In the genomic region with DNA sequence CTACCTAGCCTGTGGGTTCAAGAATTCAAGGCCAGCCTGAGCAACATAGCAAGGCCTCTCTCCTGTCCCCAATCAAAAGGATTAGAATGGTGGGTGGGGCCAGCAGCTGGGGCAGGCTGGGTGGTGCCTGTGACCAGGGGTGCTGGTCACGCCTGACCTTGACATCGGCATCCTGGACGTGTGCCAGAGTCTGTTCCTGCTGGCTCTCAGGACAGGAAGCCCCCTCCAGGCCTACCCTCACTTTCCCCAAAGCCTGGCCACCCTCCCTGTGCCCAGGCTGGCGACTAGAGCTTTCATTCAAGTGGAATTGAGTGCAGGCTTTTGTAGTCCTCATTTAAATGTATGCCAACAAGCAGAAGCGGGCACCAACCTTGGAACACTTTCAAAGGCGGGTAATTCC, we compare ENCODE assay signal across 11 mouse cellular contexts.
A peak's percentile ranks its signal among the peaks of the same experiment; 100 is the strongest.
DNase-seq lines count a peak whose midpoint lies in the region; ATAC-seq and TF ChIP-seq lines count a peak whose summit lies in the region.
"Had no signal": no experiment of that assay in that cellular context is flagged by ENCODE, and none has a peak within 500 bp of the region (broad histone marks: within the 10 kb centered on the region; RNA-seq: fewer than 3 reads in every experiment).

No protein-coding gene starts in this region.

- H3K9me3 ChIP-seq in forebrain, embryonic 15.5 days = no peaks in the 10 kb centered on the region
- no peaks in the 10 kb centered on the region for H3K9me3 ChIP-seq in forebrain, embryonic 10.5 days
- H3K9me3 ChIP-seq in lung, embryonic 14.5 days (ENCODE audit: low read depth, low read length) = no peaks in the 10 kb centered on the region
- H3K9me3 ChIP-seq: heart, embryonic 13.5 days; liver, embryonic 15.5 days had no signal

- WGBS in forebrain, embryonic 15.5 days = 21% methylated on average over 6 of the region's 6 CpGs
- 65% methylated on average over 6 of the region's 6 CpGs for WGBS in forebrain, embryonic 10.5 days
- WGBS in lung, embryonic 14.5 days = 41% methylated on average over 6 of the region's 6 CpGs

- no peak overlapping the region for H3K4me2 ChIP-seq in forebrain, embryonic 15.5 days (replicated peaks)
- no peak overlapping the region for H3K4me2 ChIP-seq in lung, embryonic 14.5 days
- H3K4me2 ChIP-seq: heart, embryonic 13.5 days; liver, embryonic 15.5 days had no signal

- ATAC-seq in forebrain, embryonic 15.5 days (replicated peaks) = 0 out of 2 replicates have a peak, but pooled peaks have one; percentile 37
- ATAC-seq in lung, embryonic 14.5 days (ENCODE audit: insufficient read depth) = no peak

- peaks cover 25% of the 10 kb centered on the region for H3K4me1 ChIP-seq in forebrain, embryonic 15.5 days
- peaks cover 38% of the 10 kb centered on the region for H3K4me1 ChIP-seq in forebrain, embryonic 10.5 days
- H3K4me1 ChIP-seq in lung, embryonic 14.5 days (ENCODE audit: insufficient read depth) = peaks cover 10% of the 10 kb centered on the region

- H3K9ac ChIP-seq in forebrain, embryonic 15.5 days (replicated peaks) = no peak overlapping the region
- no peak overlapping the region for H3K9ac ChIP-seq in lung, embryonic 14.5 days
- H3K9ac ChIP-seq: heart, embryonic 13.5 days; liver, embryonic 15.5 days had no signal

- TF ChIP-seq CTCF in lung, embryonic 14.5 days (IDR thresholded peaks at IDR 0.05; ENCODE audit: low read depth) = no peak

- no peak overlapping the region for H3K4me3 ChIP-seq in forebrain, embryonic 15.5 days
- no peak overlapping the region for H3K4me3 ChIP-seq in forebrain, embryonic 10.5 days
- no peak overlapping the region for H3K4me3 ChIP-seq in lung, embryonic 14.5 days (ENCODE audit: low read depth, low read length)
- H3K4me3 ChIP-seq: heart, embryonic 13.5 days; layer of hippocampus, adult 2 months; liver, embryonic 15.5 days had no signal

- no peak for DNase-seq in forebrain, embryonic 10.5 days (ENCODE audit: extremely low spot score, low spot score)
- DNase-seq in testis, postnatal 10 days (ENCODE audit: low spot score) = peak; percentile 63
- DNase-seq in testis, postnatal 14 days (ENCODE audit: low spot score) = no peak
- peak; percentile 13 for DNase-seq in lung, embryonic 14.5 days
- DNase-seq in urinary bladder, adult 2 months (ENCODE audit: low spot score) = no peak
- no peak for DNase-seq in heart, adult 8-10 months (ENCODE audit: low spot score)
- no peak for DNase-seq in T-cell, adult 2 months (ENCODE audit: low spot score)

- H3K36me3 ChIP-seq in forebrain, embryonic 15.5 days = no peaks in the 10 kb centered on the region
- H3K36me3 ChIP-seq in forebrain, embryonic 10.5 days (replicated peaks) = no peaks in the 10 kb centered on the region
- no peaks in the 10 kb centered on the region for H3K36me3 ChIP-seq in lung, embryonic 14.5 days (ENCODE audit: insufficient read depth)
- H3K36me3 ChIP-seq: heart, embryonic 13.5 days; liver, embryonic 15.5 days had no signal

- H3K27ac ChIP-seq in forebrain, embryonic 15.5 days (replicated peaks) = no peak overlapping the region
- H3K27ac ChIP-seq in forebrain, embryonic 10.5 days = no peak overlapping the region
- H3K27ac ChIP-seq in lung, embryonic 14.5 days (ENCODE audit: low read depth) = no peak overlapping the region
- H3K27ac ChIP-seq: heart, embryonic 13.5 days; layer of hippocampus, adult 2 months; liver, embryonic 15.5 days had no signal

- H3K27me3 ChIP-seq in forebrain, embryonic 15.5 days = peaks cover 19% of the 10 kb centered on the region
- peaks cover 56% of the 10 kb centered on the region for H3K27me3 ChIP-seq in forebrain, embryonic 10.5 days (ENCODE audit: poor library complexity, severe bottlenecking)
- peaks cover 16% of the 10 kb centered on the region for H3K27me3 ChIP-seq in lung, embryonic 14.5 days (ENCODE audit: insufficient read depth, low read length)

Comparison
In these comparisons a context has a peak if more than half of its experiments do, and no peak if none do; other contexts are left out.
1. DNase-seq: peak in testis, postnatal 10 days (single experiment) and lung, embryonic 14.5 days (single experiment); none in forebrain, embryonic 10.5 days (single experiment), testis, postnatal 14 days (single experiment), urinary bladder, adult 2 months (single experiment), heart, adult 8-10 months (single experiment) and T-cell, adult 2 months (single experiment).